Mouse (Mus musculus): ENCODE results near the gene Rab7b. TPM values are rescaled to one million over a fixed set of nuclear protein-coding genes. Genes with fewer than 3 reads are reported as not detected.

The Rab7b gene
- 10 to 100 TPM in 1 of 4 experiments, 1 to 10 TPM in 2, under 1 TPM in 1; 0.85 to 15.3 (median 5.2) TPM for total RNA-seq (2022)

DNA sequence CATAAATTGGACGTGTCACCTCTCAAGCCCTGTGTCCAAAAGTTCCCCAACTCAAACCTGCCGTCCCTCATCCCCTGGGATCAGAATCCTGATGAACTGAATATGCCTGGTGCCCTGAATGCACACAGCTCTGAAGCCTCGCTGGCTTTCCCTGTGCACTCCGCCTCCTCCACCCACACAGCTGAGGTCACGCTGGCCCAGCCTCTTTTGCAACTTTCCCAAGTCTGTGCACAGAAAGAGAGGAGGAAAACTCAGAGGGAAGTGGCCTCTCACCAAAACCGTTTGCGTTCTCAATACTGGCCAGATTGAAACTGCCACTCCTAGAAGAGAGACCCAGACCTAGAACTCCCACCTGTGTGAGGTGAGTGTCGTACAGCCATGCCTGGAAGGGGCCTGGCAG is at the start of gene Rab7b:
TSS of gene Rab7b (plus strand) at position 221 of the 400 bp plus-strand sequence.
- no peak for DNase-seq (ENCODE audit: low spot score in 2 of 2)

- no peak for DNase-seq (ENCODE audit: low spot score in 2 of 2)
Measured at GRCm38 (mm10) chr1:131640062-131640461, 48.4 kb upstream of the Rab7b start.

DNA sequence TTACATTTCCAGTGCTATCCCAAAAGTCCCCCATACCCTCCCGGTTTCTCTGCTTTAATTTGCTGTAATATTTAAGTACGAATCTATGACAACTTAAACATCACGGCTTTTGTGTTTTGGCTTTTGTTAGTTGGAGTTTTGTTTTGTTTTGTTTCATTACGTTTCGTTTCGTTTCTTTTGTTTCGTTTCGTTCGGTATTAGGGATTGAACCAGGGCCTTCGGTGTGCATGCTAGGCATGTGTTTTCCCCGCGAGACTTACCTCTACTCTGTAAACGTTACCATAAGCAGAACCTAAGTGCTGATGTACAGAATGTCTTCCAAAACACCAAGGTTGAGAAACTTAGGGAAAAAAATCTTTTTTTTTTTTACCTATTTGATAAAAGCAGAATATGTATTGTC is 46.9 kb upstream of the Rab7b start:
- no peak for DNase-seq (ENCODE audit: low spot score in 2 of 2)

- DNase-seq (ENCODE audit: low spot score in 2 of 2), result no peak
Measured at GRCm38 (mm10) chr1:131642251-131642650, 46.2 kb upstream of the Rab7b start.

DNA sequence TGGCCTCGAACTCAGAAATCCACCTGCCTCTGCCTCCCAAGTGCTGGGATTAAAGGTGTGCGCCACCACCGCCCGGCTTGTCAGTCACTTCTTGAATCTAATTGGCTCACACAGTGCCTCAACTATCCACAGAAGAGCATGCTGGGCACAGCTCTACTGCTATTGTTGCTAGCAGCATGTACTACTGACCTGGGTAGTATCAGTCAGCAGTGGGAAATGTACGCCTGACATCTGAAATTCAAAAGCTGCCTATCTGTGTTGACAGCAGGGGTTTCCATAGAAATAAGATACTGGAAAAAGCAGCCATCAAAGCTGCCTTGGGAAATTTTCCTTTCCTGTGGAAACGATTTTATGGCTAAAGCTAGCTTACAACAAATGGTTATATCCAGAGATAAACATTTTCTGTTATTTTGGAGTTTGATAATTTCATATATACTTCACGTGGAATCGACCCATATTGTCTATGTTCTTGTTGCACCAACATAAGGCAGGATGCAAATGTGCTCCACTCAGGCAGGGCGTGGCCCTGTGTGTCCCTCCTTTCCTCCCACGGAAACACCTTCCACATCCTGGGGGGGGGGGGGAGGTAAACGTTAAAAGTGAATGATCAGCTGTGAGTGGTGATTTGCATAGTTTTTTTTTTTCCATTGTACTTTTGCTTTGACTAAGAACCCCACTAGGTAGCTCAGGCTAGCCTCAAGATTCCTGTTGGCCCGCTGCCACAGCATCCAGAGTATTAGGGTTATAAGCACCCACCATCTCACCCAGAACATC is 35.6 kb upstream of the Rab7b start:
- no peak for DNase-seq (ENCODE audit: low spot score in 2 of 2)

DNA sequence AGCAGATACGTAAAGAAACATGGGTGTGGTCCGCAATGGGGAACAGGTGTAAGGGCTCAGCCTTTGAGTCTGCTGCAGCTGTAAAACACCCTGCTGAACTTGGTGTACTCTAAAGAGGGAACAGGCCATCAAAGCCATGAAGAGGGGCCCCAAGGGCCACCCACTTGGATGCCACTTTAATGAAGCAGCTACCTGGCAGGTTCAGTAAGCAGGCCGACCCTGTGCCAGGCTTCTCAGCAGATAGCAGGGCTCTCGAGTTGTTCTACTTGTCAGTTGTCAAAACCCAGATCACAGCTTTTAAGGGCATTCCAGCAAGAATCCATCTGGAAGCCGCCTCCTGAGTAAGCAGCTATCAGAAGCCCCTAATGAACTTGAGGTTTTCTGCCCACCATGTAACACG is 32.9 kb upstream of the Rab7b start:
- no peak for DNase-seq (ENCODE audit: low spot score in 2 of 2)

- peak; percentile 86 to 94 for DNase-seq (ENCODE audit: low spot score in 2 of 2)
Measured at GRCm38 (mm10) chr1:131657945-131658354, 30.5 kb upstream of the Rab7b start.

- DNase-seq (ENCODE audit: low spot score in 2 of 2), result no peak
Measured at GRCm38 (mm10) chr1:131659512-131660085, 28.9 kb upstream of the Rab7b start.

GRCm38 (mm10) chr1:131660266-131660665 is 28.2 kb upstream of the Rab7b start:
- no peak for DNase-seq (ENCODE audit: low spot score in 2 of 2)

- no peak for DNase-seq (ENCODE audit: low spot score in 2 of 2)
Measured at GRCm38 (mm10) chr1:131660716-131661472, 27.6 kb upstream of the Rab7b start.

- DNase-seq (ENCODE audit: low spot score in 2 of 2), result no peak
Measured at GRCm38 (mm10) chr1:131661749-131662148, 26.7 kb upstream of the Rab7b start.

DNA sequence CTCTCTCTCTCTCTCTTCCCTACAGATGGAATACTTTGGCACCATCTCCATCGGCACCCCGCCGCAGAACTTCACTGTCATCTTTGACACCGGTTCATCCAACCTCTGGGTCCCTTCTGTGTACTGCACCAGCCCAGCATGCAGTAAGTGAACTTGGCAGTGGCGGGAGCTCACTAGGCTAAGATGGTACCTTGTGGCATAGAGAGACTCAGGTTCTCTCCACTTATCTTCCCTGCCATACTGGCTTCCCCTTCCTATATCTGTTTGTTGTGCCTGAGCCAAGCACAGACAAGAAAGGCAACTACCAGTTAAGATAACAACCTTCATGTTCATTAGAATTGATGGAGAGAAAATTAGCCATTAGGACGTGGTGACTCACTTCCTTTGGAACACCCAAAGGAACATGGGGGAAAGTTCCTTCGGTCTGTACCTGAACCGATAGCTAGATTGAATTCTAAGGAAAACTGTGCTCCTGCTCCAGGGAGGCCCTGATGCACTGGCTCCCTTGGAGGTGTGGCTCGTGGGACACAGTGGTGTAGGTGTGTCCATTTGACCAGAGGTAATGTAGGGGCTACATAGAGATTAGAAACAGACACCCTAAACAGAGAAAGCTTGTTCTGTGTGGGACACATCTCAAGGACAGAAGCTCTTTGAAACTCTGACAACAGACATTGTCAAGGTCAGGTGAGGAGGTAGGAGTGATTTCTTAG is 25.1 kb upstream of the Rab7b start:
- DNase-seq (ENCODE audit: low spot score in 2 of 2), result no peak

GRCm38 (mm10) chr1:131664136-131664535 is 24.4 kb upstream of the Rab7b start:
- no peak for DNase-seq (ENCODE audit: low spot score in 2 of 2)

DNA sequence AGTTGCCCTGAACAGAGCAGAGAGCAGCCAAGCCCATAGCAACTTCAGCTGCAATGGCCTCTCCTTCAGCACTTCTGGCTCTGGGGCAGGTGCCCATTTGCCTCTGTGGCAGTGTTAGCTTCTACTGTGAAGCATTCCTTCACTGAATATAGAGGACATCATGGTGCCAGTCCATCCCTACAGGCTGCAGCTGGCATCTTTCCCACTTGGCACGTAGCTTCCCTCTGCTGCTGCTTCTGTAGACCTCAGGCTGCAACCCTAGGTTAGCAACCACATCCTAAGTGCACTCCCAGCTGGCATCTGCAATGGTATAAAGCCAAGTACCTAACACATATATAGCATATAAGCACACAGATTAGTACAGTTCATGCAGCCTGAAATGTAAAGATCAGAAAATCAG is 22.6 kb upstream of the Rab7b start:
- no peak for DNase-seq (ENCODE audit: low spot score in 2 of 2)

DNA sequence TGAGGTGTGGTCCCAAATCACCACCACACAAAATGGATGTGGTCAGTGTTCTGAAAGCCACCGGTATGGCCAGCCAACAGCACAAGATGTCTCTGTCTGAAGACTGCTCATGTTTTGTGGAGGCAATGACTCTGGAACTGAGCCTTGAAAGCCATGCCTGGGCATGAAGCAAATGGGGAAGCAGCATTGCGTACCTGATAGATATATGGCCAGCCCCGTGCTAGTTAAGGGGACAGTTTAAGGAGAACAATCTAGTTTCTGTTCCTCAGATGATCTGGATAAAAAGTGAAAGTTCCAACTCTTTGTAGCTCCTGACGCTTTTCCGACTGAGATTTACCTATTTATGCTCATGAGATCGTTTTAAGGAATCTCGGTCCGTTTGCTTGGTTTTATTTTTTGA is 17.4 kb upstream of the Rab7b start:
- no peak for DNase-seq (ENCODE audit: low spot score in 2 of 2)

DNA sequence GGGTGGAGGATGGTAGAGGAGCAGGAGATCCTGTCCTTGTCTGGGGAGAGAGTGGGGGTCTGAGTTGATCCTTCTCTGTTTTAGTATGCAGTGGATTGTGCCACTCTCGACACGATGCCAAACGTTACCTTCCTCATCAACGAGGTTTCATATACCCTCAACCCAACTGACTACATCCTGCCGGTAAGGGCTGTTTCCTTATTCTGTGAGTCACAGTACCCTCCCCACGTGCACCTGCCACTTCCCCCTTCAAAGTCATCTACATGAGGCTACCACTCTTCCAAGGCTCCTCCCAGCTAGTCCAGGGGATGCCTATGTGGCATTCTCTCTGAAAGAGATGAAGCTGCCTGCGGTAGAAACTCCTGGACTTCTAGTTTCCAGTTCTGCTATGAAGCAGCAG is 16.1 kb upstream of the Rab7b start:
- DNase-seq (ENCODE audit: low spot score in 2 of 2), result no peak

DNA sequence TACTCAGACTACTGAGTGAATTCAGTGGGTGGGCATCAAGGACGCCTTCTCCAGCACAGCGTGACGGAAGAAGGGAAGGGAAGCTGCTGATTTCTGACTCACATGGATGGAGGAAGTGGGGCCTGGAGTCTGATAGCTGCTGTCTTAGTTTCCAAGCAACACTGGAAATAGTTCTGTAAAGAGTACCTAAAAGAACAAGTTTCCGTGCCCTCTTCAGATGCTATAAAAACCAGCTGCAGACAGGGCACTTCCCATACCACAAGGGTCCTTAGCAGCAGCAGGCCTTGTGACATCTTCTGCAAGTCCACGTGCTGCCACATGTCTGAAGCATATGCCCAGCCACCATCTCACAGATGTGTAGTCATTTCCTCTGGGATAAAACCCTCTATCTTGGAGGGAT is 8.9 kb upstream of the Rab7b start:
- DNase-seq (ENCODE audit: low spot score in 2 of 2), result no peak

DNA sequence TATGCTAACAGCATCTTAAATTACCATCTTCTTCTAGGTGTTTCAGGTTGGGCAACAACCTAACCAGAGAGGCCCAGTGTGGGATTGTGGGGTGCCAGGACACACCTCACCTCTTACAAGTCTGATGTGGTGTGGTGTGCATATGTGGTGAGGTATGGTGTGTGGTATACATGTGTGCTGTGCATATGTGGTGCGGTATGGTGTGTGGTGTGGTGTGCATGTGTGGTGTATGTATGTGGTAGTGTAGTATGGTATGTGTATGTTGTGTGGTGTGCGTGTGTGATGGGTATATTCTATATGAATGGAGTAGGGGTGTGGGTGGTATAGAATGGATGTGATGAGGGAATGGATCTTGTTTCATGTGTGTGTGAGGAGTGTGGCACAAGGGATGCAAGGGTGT is 756 bp upstream of the Rab7b start:
- DNase-seq (ENCODE audit: low spot score in 2 of 2), result no peak

DNA sequence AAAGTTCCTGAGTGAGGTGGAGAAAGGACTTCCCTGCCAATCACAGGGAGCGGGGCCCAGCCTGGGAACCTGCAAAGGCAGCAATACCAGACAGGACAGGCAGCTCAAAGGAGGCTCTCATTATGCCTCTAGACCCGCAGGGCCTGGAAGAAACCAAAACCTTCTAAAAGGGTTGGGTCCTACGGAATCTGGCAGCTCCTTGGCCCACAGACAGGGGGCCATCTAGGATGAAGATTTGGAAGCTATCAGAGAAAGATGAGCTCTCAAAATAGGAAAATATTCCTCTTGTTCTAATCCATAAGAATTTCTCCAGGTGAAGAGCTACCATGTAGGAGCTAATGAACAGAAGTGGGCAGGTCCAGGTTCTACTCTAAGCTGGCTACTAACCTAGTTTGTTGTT is 521 bp downstream of the Rab7b start:
- DNase-seq (ENCODE audit: low spot score in 2 of 2), result no peak

DNA sequence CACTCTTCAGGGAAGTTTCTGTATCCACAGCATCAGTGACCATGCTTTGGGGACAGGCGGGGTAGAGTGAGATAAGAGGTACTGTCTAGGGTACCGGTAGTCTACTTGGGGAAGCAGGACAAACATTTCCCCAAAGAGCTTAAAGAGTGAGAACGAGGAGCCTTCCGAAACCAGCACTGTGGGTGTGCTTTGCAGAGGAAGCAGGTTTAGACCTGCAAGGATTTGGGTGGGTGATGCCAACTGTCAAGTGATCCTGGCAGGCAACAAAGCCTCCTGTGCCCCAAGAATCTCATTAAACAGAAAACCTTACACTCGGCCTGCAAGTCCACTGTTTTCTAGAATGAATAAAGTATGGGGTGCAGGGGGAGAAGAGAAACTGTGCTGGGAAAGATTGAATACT is 1.4 kb downstream of the Rab7b start:
- DNase-seq (ENCODE audit: low spot score in 2 of 2), result no peak

DNA sequence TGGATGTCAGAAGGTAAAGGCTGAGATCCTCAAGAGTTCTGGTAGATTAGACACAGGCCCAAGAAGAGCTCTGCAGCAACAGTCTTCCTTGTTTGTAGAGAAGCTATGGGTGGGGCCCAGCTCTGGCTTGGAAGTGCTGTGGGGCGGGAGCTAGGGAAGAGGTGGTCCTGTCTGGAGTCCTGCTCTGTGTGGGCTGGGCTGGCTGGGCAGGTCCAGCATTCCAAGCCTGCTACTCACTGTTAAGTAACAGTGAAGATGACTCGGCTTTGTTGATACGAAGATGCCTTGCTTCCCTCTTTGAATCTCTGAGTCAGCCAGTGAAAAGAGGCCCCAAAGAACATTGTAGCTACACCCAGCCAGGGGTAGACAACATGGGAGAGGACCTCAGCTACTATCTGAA is 1.9 kb downstream of the Rab7b start:
- DNase-seq (ENCODE audit: low spot score in 2 of 2), result no peak

GRCm38 (mm10) chr1:131691356-131691755 is 2.9 kb downstream of the Rab7b start:
- no peak for DNase-seq (ENCODE audit: low spot score in 2 of 2)

Data from layer of hippocampus, adult 8-10 months (tissue).